Mouse (Mus musculus): ENCODE data around the gene Apmap. TPM values are rescaled to one million over a fixed set of nuclear protein-coding genes. Genes with fewer than 3 reads are reported as not detected.

The Apmap gene
- polyA plus RNA-seq, 1 experiment = 66.9 TPM

- no peak overlapping the region for H3K4me3 ChIP-seq (ENCODE audit: insufficient read depth, low read length)
- peak overlapping the region; percentile 52; the same call in 1 of the 2 replicates for H3K27ac ChIP-seq (ENCODE audit: insufficient read depth, low read length)
- TF ChIP-seq CTCF (IDR thresholded peaks at IDR 0.05; ENCODE audit: extremely low read depth, insufficient read depth, low read length) (no peak), POLR2A (IDR thresholded peaks at IDR 0.05; ENCODE audit: extremely low read depth, insufficient read depth, low read length) (no peak)
- H3K4me1 ChIP-seq (ENCODE audit: control insufficient read depth, insufficient read depth, low read length) = peaks cover 3% of the 10 kb centered on the region
These were observed 38.2 kb upstream of the Apmap start for GRCm38 (mm10) chr2:150646411-150647121.

GRCm38 (mm10) chr2:150645225-150645624, 36.9 kb upstream of the Apmap start:
- TF ChIP-seq CTCF (IDR thresholded peaks at IDR 0.05; ENCODE audit: extremely low read depth, insufficient read depth, low read length) (no peak), POLR2A (IDR thresholded peaks at IDR 0.05; ENCODE audit: extremely low read depth, insufficient read depth, low read length) (no peak)
- Histone ChIP-seq H3K4me1 (ENCODE audit: control insufficient read depth, insufficient read depth, low read length) (peaks cover 3% of the 10 kb centered on the region), H3K4me3 (ENCODE audit: insufficient read depth, low read length) (no peak overlapping the region), H3K27ac (ENCODE audit: insufficient read depth, low read length) (no peak overlapping the region)

GRCm38 (mm10) chr2:150643726-150644415, 35.5 kb upstream of the Apmap start:
- no peak overlapping the region for H3K4me3 ChIP-seq (ENCODE audit: insufficient read depth, low read length)
- H3K4me1 ChIP-seq (ENCODE audit: control insufficient read depth, insufficient read depth, low read length) = peaks cover 3% of the 10 kb centered on the region
- TF ChIP-seq CTCF (IDR thresholded peaks at IDR 0.05; ENCODE audit: extremely low read depth, insufficient read depth, low read length) = no peak
- 0 out of 2 replicates have a peak, but pooled peaks have one; percentile 20 for TF ChIP-seq POLR2A (IDR thresholded peaks at IDR 0.05; ENCODE audit: extremely low read depth, insufficient read depth, low read length)
- H3K27ac ChIP-seq (ENCODE audit: insufficient read depth, low read length) = peak overlapping the region; percentile 74

- TF ChIP-seq CTCF (IDR thresholded peaks at IDR 0.05; ENCODE audit: extremely low read depth, insufficient read depth, low read length) (no peak), POLR2A (IDR thresholded peaks at IDR 0.05; ENCODE audit: extremely low read depth, insufficient read depth, low read length) (no peak)
- Histone ChIP-seq H3K27ac (ENCODE audit: insufficient read depth, low read length) (peak overlapping the region; percentile 74), H3K4me1 (ENCODE audit: control insufficient read depth, insufficient read depth, low read length) (peaks cover 3% of the 10 kb centered on the region), H3K4me3 (ENCODE audit: insufficient read depth, low read length) (no peak overlapping the region)
These were observed 34.8 kb upstream of the Apmap start for GRCm38 (mm10) chr2:150643166-150643565.

GRCm38 (mm10) chr2:150638370-150638733, 30.0 kb upstream of the Apmap start:
- Histone ChIP-seq H3K27ac (ENCODE audit: insufficient read depth, low read length) (no peak overlapping the region), H3K4me3 (ENCODE audit: insufficient read depth, low read length) (no peak overlapping the region), H3K4me1 (ENCODE audit: control insufficient read depth, insufficient read depth, low read length) (no peaks in the 10 kb centered on the region)
- no peak for TF ChIP-seq POLR2A (IDR thresholded peaks at IDR 0.05; ENCODE audit: extremely low read depth, insufficient read depth, low read length)
- TF ChIP-seq CTCF (IDR thresholded peaks at IDR 0.05; ENCODE audit: extremely low read depth, insufficient read depth, low read length) = no peak

- Histone ChIP-seq H3K4me1 (ENCODE audit: control insufficient read depth, insufficient read depth, low read length) (no peaks in the 10 kb centered on the region), H3K27ac (ENCODE audit: insufficient read depth, low read length) (peak overlapping the region; percentile 9; the same call in 1 of the 2 replicates), H3K4me3 (ENCODE audit: insufficient read depth, low read length) (no peak overlapping the region)
- TF ChIP-seq POLR2A (IDR thresholded peaks at IDR 0.05; ENCODE audit: extremely low read depth, insufficient read depth, low read length) (no peak), CTCF (IDR thresholded peaks at IDR 0.05; ENCODE audit: extremely low read depth, insufficient read depth, low read length) (no peak)
These were observed 29.5 kb upstream of the Apmap start for GRCm38 (mm10) chr2:150637702-150638369.

GRCm38 (mm10) chr2:150635877-150636446, 27.6 kb upstream of the Apmap start:
- TF ChIP-seq CTCF (IDR thresholded peaks at IDR 0.05; ENCODE audit: extremely low read depth, insufficient read depth, low read length) = no peak
- no peak for TF ChIP-seq POLR2A (IDR thresholded peaks at IDR 0.05; ENCODE audit: extremely low read depth, insufficient read depth, low read length)
- Histone ChIP-seq H3K4me1 (ENCODE audit: control insufficient read depth, insufficient read depth, low read length) (no peaks in the 10 kb centered on the region), H3K27ac (ENCODE audit: insufficient read depth, low read length) (no peak overlapping the region), H3K4me3 (ENCODE audit: insufficient read depth, low read length) (no peak overlapping the region)

- Histone ChIP-seq H3K27ac (ENCODE audit: insufficient read depth, low read length) (no peak overlapping the region), H3K4me1 (ENCODE audit: control insufficient read depth, insufficient read depth, low read length) (no peaks in the 10 kb centered on the region), H3K4me3 (ENCODE audit: insufficient read depth, low read length) (no peak overlapping the region)
- TF ChIP-seq POLR2A (IDR thresholded peaks at IDR 0.05; ENCODE audit: extremely low read depth, insufficient read depth, low read length) = no peak
- TF ChIP-seq CTCF (IDR thresholded peaks at IDR 0.05; ENCODE audit: extremely low read depth, insufficient read depth, low read length) = no peak
These were observed 20.9 kb upstream of the Apmap start for GRCm38 (mm10) chr2:150629255-150629654.

GRCm38 (mm10) chr2:150627140-150627539, 18.8 kb upstream of the Apmap start:
- Histone ChIP-seq H3K4me1 (ENCODE audit: control insufficient read depth, insufficient read depth, low read length) (no peaks in the 10 kb centered on the region), H3K27ac (ENCODE audit: insufficient read depth, low read length) (no peak overlapping the region), H3K4me3 (ENCODE audit: insufficient read depth, low read length) (no peak overlapping the region)
- no peak for TF ChIP-seq CTCF (IDR thresholded peaks at IDR 0.05; ENCODE audit: extremely low read depth, insufficient read depth, low read length)
- no peak for TF ChIP-seq POLR2A (IDR thresholded peaks at IDR 0.05; ENCODE audit: extremely low read depth, insufficient read depth, low read length)
